Mouse (Mus musculus) kidney, embryonic 15.5 days (tissue): ENCODE data around the gene Trpm5. TPM values are rescaled to one million over a fixed set of nuclear protein-coding genes. Genes with fewer than 3 reads are reported as not detected.

Source experiments
- ATAC-seq: fragments of 200-750 bp; cut with Nextera tagmentation; replicated peaks from 2 replicates; pipeline ENCODE4 v1.8.0; 2017; ENCODE audit warnings: moderate TSS enrichment; ENCODE audit not compliant: low FRiP score
- H3K27ac ChIP-seq: fragments of 300-500 bp; sonication (generic); 2 replicates; pipeline ENCODE4 v1.5.1; 2015; ENCODE audit warnings: mild to moderate bottlenecking, inconsistent platforms
- H3K27me3 ChIP-seq: fragments of 300-500 bp; sonication (generic); 2 replicates; pipeline ENCODE4 v1.6.1; 2015; ENCODE audit warnings: inconsistent platforms
- H3K36me3 ChIP-seq: fragments of 300-500 bp; sonication (generic); 2 replicates; pipeline ENCODE4 v1.6.1; 2015; ENCODE audit warnings: inconsistent platforms
- H3K4me1 ChIP-seq: fragments of 300-500 bp; sonication (generic); 2 replicates; pipeline ENCODE4 v1.6.1; 2015; ENCODE audit warnings: inconsistent platforms
- H3K4me2 ChIP-seq: fragments of 300-500 bp; sonication (generic); 2 replicates; pipeline ENCODE4 v1.6.1; 2015; ENCODE audit warnings: moderate library complexity, mild to moderate bottlenecking, inconsistent platforms
- H3K4me3 ChIP-seq: fragments of 300-500 bp; sonication (generic); replicated peaks from 2 replicates; pipeline ENCODE4 v1.5.1; 2015; ENCODE audit warnings: mild to moderate bottlenecking, inconsistent platforms
- H3K9ac ChIP-seq: fragments of 300-500 bp; sonication (generic); 2 replicates; pipeline ENCODE4 v1.6.1; 2015; ENCODE audit warnings: mild to moderate bottlenecking, inconsistent platforms
- H3K9me3 ChIP-seq: fragments of 300-500 bp; sonication (generic); replicated peaks from 2 replicates; pipeline ENCODE4 v1.6.1; 2016; ENCODE audit warnings: inconsistent platforms
- WGBS: fragments of 180-500 bp; shearing (Covaris S2); methylation state at CpG from one replicate; pipeline ENCODE4 v1.1.7; 2015; ENCODE audit warnings: mixed read lengths; 5-methylcytosine and 5-hydroxymethylcytosine counted together
- polyA plus RNA-seq: library from polyadenylated mRNA; unstranded; fragments of >200 nt; fragmentation: Nextera tagmentation; extraction: Ambion mirVana; gene quantifications from 2 replicates; pipeline ENCODE4 v1.2.1, GENCODE M21; 2015

Trpm5 gene
- polyA plus RNA-seq, 1 experiment from 2014 or later: 8.2 TPM

DNA sequence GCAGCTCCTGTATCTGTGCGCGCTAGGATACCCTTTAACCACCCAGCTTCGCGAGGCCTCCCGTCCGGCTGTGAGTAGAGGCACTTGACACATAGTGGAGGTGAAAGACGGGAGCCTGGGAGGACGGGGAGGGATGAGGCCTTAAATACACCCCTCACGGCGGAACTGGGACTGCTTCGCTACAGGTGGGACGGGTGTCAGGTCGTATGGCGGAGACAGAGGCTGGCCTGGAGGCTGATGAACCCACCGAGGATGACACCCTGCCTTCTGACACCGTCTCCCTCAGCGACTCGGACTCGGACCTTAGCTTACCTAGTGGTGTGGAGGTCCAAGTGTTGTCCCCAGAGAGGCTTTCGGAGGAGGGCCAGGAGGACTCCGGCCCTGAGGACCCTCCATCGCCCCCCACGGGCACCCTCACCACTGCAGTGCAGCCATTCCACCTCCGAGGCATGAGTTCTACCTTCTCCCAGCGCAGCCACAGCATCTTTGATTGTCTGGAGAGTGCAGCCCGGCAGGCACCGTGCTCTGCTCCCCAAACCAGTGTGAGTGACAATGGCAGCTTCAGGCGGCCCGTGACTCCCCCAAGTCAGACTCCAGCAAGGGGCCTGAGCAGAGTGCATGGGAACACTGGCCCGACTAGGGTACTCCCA lies 24.6 kb downstream of the Trpm5 start:
- Histone ChIP-seq H3K36me3 (peaks cover 48% of the 10 kb centered on the region), H3K9ac (peak overlapping the region; percentile 86), H3K27ac (peak overlapping the region; percentile 96), H3K27me3 (no peaks in the 10 kb centered on the region), H3K4me1 (peaks cover 27% of the 10 kb centered on the region), H3K9me3 (no peaks in the 10 kb centered on the region), H3K4me2 (peak overlapping the region; percentile 97), H3K4me3 (peak overlapping the region; percentile 71)
- WGBS: 8% methylated on average over 30 of the region's 30 CpGs
- ATAC-seq: no peak; the same call in 1 of the 2 replicates

DNA sequence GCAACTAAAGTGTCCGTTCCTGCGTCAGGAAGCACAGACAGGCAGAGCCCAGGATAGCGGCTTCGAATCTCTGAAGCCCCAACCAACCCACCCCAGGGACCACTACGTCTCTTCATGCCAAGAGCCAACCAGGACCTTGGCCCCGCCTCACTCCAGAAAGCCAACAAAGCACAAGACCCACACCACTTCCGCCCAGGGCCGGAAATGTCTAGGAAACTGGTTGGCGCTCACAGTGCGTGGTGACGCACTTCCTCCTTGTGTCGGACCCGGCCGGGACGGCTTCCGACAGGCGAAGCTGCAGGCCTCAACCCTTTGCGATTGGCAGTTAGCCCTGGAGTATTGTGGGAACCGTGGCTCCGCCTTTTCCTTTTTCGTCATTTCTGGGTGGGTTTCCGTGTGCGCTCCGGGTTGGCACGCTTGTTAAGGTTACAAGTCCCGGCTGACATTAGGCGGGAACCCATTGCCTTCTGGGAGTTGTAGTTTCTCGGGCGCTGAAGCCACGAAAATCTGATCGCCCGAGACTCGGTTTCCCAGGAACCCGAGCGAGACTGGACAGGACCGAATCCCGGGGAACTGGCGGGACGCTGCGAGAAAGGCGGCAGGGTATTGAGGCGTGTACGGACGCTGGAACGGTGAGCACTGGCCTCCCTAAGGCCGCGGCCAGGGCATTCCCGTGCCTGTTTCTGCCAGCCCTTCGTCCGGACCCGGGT lies 25.4 kb downstream of the Trpm5 start, which contains the start of gene Tssc4:
Gene Tssc4 (plus strand): TSS at position 368 of the 710 bp plus-strand sequence.
- H3K36me3 ChIP-seq: peaks cover 56% of the 10 kb centered on the region
- peak; percentile 96 for ATAC-seq
- H3K27ac ChIP-seq: peak within 1 kb of the TSS; percentile 96
- peak within 1 kb of the TSS; percentile 71 for H3K4me3 ChIP-seq
- peaks cover 27% of the 10 kb centered on the region for H3K4me1 ChIP-seq
- 0% methylated on average over 51 of the region's 51 CpGs for WGBS
- no peaks in the 10 kb centered on the region for H3K9me3 ChIP-seq
- H3K9ac ChIP-seq: peak within 1 kb of the TSS; percentile 86
- no peaks in the 10 kb centered on the region for H3K27me3 ChIP-seq
- peak within 1 kb of the TSS; percentile 97 for H3K4me2 ChIP-seq

DNA sequence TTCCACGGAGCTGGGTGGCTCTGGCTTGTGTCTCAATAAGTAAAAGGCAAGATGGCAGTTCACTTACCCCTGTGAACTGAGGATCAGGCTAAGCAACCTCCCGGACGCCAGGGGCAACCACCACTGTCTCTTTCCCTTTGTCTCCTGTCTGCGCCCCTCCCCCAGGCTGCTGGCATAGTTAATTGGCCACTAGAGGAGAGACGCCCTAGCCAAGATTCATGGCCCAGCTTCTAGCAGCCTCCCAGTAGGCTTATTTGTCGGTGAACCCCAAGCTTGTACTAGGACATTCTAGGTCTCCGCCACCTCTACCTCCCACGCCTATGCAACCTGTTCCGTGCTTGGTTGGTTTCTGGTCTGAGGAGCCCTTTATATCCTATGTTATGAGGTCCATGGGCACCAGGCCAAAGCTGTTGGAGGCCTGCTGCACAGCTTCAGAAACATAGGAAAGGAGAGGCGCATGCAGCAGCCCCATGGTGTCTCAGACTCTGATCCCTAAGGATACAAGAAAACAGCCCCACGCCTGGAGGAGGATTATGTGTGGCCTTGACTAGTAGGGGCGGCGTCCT lies 26.0 kb downstream of the Trpm5 start:
- H3K9ac ChIP-seq: 0 out of 2 replicates have a peak overlapping the region, but pooled peaks have one; percentile 29
- peak overlapping the region; percentile 65 for H3K4me2 ChIP-seq
- H3K4me3 ChIP-seq: peak overlapping the region; percentile 71
- H3K4me1 ChIP-seq: peaks cover 27% of the 10 kb centered on the region
- peak; percentile 12 for ATAC-seq
- peak overlapping the region; percentile 96 for H3K27ac ChIP-seq
- H3K27me3 ChIP-seq: no peaks in the 10 kb centered on the region
- no peaks in the 10 kb centered on the region for H3K9me3 ChIP-seq
- WGBS: 48% methylated on average over 13 of the region's 13 CpGs
- peaks cover 62% of the 10 kb centered on the region for H3K36me3 ChIP-seq

DNA sequence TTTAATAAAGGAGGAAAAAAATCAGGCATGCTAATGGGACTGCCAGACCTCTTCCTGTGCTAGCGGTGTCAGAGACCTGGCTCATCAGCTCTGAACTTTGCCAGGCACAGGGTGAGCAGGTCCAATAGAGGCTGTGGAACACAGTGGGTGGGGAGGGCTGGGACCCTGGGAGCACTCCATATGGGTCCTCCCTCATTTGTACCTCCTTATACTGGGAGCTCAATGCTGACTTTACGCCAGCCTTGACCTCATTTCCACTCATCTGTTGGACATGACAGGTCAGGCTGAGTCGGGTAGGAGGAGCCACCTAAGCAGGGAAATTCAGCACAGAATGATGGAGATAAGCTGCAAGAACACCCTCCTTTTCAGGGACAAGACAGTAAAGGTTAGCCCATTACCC lies 26.5 kb downstream of the Trpm5 start:
- H3K36me3 ChIP-seq: peaks cover 67% of the 10 kb centered on the region
- WGBS: 82% methylated on average over 3 of the region's 3 CpGs

DNA sequence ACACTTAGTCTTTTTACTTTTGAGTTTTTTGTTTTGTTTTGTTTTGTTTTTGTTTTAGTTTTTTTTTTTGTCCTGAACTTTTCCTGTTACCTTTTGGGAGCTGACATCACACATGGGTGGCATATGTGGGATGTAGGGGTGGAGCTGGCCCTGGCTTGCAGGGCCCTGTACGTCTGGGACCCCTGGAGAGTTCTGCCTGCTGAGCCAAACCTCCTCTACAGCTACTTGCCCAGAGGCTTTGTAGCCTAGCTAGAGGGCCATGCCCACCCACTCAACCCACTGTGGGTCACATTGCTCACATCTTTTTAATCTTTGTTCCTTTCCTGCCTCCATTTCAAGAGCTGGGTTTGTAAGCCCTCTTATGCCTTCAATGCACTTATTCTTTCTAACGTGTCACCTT lies 27.0 kb downstream of the Trpm5 start:
- peaks cover 72% of the 10 kb centered on the region for H3K36me3 ChIP-seq
- H3K4me1 ChIP-seq: peaks cover 27% of the 10 kb centered on the region
- ATAC-seq: no peak
- no peaks in the 10 kb centered on the region for H3K27me3 ChIP-seq
- no peak overlapping the region for H3K9ac ChIP-seq
- peak overlapping the region; percentile 96 for H3K27ac ChIP-seq
- H3K9me3 ChIP-seq: no peaks in the 10 kb centered on the region
- H3K4me3 ChIP-seq: no peak overlapping the region
- WGBS: 84% methylated on average over 2 of the region's 2 CpGs
- no peak overlapping the region for H3K4me2 ChIP-seq

More for the DNA sequence above, 26.5 kb downstream of the Trpm5 start:
- Histone ChIP-seq H3K27me3 (no peaks in the 10 kb centered on the region), H3K4me3 (no peak overlapping the region), H3K9ac (no peak overlapping the region), H3K9me3 (no peaks in the 10 kb centered on the region), H3K4me1 (peaks cover 27% of the 10 kb centered on the region), H3K27ac (peak overlapping the region; percentile 96), H3K4me2 (peak overlapping the region; percentile 65)
- ATAC-seq: no peak

DNA sequence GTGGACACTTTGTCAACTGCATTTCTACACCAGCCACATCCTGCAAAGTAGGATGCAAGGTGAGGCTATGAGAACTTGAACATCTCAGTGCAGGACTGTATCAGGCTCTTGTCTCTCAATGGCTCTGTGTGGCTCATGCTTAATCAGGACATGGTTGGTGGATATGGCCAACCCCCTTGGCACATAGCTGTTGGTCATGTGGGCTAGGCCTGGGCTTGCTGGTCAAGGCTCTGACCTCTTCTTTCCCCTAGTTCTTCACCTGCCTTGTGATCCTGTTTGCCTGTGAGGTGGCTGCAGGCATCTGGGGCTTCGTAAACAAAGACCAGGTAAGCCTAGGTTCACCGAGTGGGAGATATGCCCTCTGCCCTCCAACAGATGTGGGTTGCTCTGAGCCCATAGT lies 28.8 kb downstream of the Trpm5 start:
- no peaks in the 10 kb centered on the region for H3K27me3 ChIP-seq
- H3K4me3 ChIP-seq: no peak overlapping the region
- no peak overlapping the region for H3K27ac ChIP-seq
- no peak for ATAC-seq
- WGBS: 95% methylated on average over 2 of the region's 2 CpGs
- H3K4me1 ChIP-seq: peaks cover 20% of the 10 kb centered on the region
- no peak overlapping the region for H3K4me2 ChIP-seq
- no peak overlapping the region for H3K9ac ChIP-seq
- H3K9me3 ChIP-seq: no peaks in the 10 kb centered on the region
- H3K36me3 ChIP-seq: peaks cover 79% of the 10 kb centered on the region

DNA sequence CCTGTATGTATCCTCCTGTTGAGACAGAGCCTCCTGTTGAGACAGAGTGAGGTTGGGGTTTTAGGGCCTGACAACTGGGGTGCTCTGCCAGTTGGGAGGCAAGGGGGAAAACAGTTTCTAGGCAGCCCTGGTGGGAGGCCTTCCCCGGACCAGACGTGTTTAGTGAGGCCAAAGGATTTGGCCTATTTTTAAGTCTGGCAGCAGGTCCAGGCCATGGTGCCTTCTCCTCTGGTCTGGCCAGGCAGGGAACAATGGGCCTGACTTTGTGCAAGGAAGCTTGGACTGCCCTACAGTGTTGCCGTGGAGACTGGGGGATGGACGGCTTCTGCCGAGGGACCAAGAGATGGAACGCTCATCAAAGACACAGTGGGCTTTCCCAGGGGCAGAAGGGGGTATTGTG lies 30.2 kb downstream of the Trpm5 start:
- Histone ChIP-seq H3K4me1 (peaks cover 13% of the 10 kb centered on the region), H3K27me3 (no peaks in the 10 kb centered on the region), H3K4me2 (no peak overlapping the region), H3K27ac (no peak overlapping the region), H3K4me3 (no peak overlapping the region), H3K9ac (no peak overlapping the region), H3K36me3 (peaks cover 84% of the 10 kb centered on the region), H3K9me3 (no peaks in the 10 kb centered on the region)
- ATAC-seq: no peak
- 79% methylated on average over 6 of the region's 6 CpGs for WGBS

DNA sequence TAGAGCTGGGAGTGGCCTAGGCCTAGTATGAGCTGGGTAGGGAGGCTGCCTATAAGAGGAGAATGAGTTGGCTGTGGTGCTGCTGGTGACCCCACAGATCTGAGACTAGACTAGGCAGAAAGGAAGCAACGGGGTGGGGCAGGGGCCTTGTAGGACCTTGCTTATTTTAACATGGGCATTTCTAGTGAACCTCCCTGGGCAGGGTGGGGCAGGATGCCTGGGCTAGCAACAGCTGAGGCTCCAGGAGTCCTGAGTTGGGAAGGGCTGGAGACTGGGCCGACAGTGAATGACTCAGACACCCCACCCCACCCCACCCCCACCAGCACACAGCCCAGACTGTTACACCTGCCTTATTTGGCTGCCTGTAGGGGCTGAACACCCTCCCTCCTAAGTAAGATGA lies 31.7 kb downstream of the Trpm5 start:
- Histone ChIP-seq H3K9me3 (no peaks in the 10 kb centered on the region), H3K4me2 (no peak overlapping the region), H3K27me3 (no peaks in the 10 kb centered on the region), H3K36me3 (peaks cover 76% of the 10 kb centered on the region), H3K9ac (no peak overlapping the region), H3K4me3 (no peak overlapping the region), H3K4me1 (peaks cover 16% of the 10 kb centered on the region), H3K27ac (no peak overlapping the region)
- WGBS: 81% methylated on average over 2 of the region's 2 CpGs
- no peak for ATAC-seq

DNA sequence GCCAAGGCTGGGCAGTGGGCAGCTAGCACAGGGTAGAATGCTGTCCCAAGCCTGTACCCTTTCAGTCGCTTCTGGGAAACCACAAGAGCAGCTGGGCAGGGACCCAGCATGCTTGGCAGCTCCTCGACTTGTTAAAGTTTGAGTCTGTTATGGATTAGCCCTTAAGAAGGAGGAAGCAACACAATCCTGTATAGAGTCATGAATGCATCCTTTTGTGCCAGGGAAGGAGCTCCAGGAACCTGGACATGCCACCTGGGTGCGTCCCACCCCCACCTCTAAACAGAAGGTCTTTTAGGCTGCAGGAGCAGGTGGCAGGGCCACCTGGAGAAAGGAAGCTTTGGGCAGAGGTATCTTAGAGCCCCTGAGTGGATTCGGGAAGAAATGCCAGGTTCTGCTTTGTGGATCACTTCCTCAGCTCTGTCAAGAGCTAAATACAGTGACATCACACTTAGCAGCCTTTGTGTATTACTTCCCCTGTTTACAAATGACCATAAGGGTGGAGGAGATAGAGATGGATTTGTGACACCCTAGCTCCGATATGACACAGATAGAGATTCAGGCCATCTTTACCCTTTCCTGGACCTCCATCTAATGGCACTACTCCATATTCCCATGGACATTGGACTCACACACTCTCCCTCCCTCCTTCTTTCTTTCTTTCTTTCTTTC lies 35.1 kb downstream of the Trpm5 start:
- WGBS: 71% methylated on average over 5 of the region's 5 CpGs
- H3K36me3 ChIP-seq: peaks cover 50% of the 10 kb centered on the region
- H3K4me3 ChIP-seq: no peak overlapping the region
- ATAC-seq: no peak
- H3K27ac ChIP-seq: peak overlapping the region; percentile 72
- peaks cover 49% of the 10 kb centered on the region for H3K4me1 ChIP-seq
- H3K4me2 ChIP-seq: peak overlapping the region; percentile 20; the same call in 1 of the 2 replicates
- H3K27me3 ChIP-seq: no peaks in the 10 kb centered on the region
- H3K9ac ChIP-seq: no peak overlapping the region
- H3K9me3 ChIP-seq: no peaks in the 10 kb centered on the region

DNA sequence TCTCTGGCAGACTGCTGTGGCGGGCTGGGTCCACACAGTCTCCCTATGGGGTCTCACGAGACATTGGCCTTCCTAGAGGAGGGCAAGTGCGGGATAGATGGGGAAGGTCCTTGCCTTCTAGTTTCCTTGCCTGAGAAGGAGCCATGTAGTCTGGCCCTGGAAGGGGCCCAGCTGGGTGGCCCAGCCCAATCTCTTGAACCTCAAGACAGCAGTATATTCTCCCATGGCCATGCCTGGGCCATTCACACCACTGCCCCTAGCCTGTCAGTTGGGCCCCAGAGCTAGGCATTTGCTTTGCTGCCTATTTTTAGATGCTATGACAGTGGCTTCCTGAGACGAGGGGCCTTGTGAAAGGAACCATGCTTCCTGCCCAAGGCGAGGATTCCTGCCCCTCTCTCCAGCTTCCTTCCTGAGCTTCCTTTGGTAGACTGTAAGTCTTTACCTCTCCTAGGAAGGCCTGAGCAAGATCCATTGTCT lies 36.2 kb downstream of the Trpm5 start:
- ATAC-seq: no peak
- Histone ChIP-seq H3K27me3 (no peaks in the 10 kb centered on the region), H3K4me2 (peak overlapping the region; percentile 20; the same call in 1 of the 2 replicates), H3K27ac (peak overlapping the region; percentile 72), H3K9ac (no peak overlapping the region), H3K4me1 (peaks cover 58% of the 10 kb centered on the region), H3K4me3 (no peak overlapping the region), H3K9me3 (no peaks in the 10 kb centered on the region), H3K36me3 (peaks cover 39% of the 10 kb centered on the region)
- 67% methylated on average over 5 of the region's 5 CpGs for WGBS

DNA sequence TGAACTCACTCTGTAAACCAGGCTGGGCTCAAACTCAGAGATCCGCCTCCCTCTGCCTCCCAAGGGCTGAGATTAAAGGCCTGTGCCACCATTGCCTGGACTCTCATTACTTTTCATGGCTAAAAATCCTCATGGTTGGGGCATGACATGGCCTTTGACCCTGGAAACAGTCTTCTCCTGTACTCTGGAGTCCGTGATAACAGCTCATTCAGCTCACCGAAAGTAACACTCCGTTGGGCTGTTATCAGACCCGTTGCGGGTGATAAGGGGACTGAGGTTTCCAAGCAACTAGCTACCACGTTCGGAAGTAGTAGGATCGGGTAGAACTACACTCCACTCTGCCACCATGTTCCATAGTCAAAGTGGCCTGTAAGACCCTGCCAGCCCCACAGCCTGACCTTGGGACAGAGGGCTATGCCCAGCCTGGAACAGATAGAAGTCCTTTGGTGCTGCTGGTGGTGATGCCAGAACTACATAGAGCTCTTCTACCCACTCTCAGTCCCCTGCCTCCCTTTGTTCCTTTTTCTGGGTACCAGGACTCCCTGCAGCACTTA lies 36.7 kb downstream of the Trpm5 start:
- Histone ChIP-seq H3K36me3 (peaks cover 34% of the 10 kb centered on the region), H3K4me3 (no peak overlapping the region), H3K27ac (peak overlapping the region; percentile 72), H3K4me2 (peak overlapping the region; percentile 20), H3K9ac (no peak overlapping the region), H3K4me1 (peaks cover 58% of the 10 kb centered on the region), H3K9me3 (no peaks in the 10 kb centered on the region), H3K27me3 (no peaks in the 10 kb centered on the region)
- WGBS: 66% methylated on average over 9 of the region's 9 CpGs
- ATAC-seq: no peak
